Mouse (Mus musculus) embryonic facial prominence, embryonic 10.5 days (tissue): Measurements from ENCODE around the gene Slc22a23. TPM values are rescaled to one million over a fixed set of nuclear protein-coding genes. Genes with fewer than 3 reads are reported as not detected.

ENCODE experiments used
- DNase-seq: peaks from one replicate; pipeline ENCODE4 v3.0.0-alpha.2; 2017; ENCODE audit warnings: low spot score
- H3K27ac ChIP-seq: fragments of 300-500 bp; sonication (generic); replicated peaks from 2 replicates; pipeline ENCODE4 v1.5.1; 2016; ENCODE audit warnings: mild to moderate bottlenecking
- H3K27me3 ChIP-seq: fragments of 300-500 bp; sonication (generic); replicated peaks from 2 replicates; pipeline ENCODE4 v1.6.1; 2016; ENCODE audit warnings: low read depth, mild to moderate bottlenecking; ENCODE audit not compliant: poor library complexity, severe bottlenecking
- H3K36me3 ChIP-seq: fragments of 300-500 bp; sonication (generic); replicated peaks from 2 replicates; pipeline ENCODE4 v1.6.1; 2016; ENCODE audit warnings: mild to moderate bottlenecking, moderate library complexity
- H3K4me1 ChIP-seq: fragments of 300-500 bp; sonication (generic); 2 replicates; pipeline ENCODE4 v1.6.1; 2016
- H3K4me3 ChIP-seq: fragments of 300-500 bp; sonication (generic); 2 replicates; pipeline ENCODE4 v1.5.1; 2016; ENCODE audit warnings: mild to moderate bottlenecking, moderate library complexity
- H3K9me3 ChIP-seq: fragments of 300-500 bp; sonication (generic); 2 replicates; pipeline ENCODE4 v1.6.1; 2016; ENCODE audit warnings: mild to moderate bottlenecking
- WGBS: fragments of 180-500 bp; shearing (Covaris S2); methylation state at CpG from one replicate; pipeline ENCODE4 v1.1.7; 2016; 5-methylcytosine and 5-hydroxymethylcytosine counted together
- polyA plus RNA-seq: library from polyadenylated mRNA; unstranded; fragments of >200 nt; fragmentation: Nextera tagmentation; extraction: Ambion mirVana; gene quantifications from 2 replicates; pipeline ENCODE4 v1.2.1, GENCODE M21; 2016

Gene Slc22a23
- polyA plus RNA-seq, 1 experiment from 2014 or later, result 2.9 TPM

- Histone ChIP-seq H3K27me3 (no peaks in the 10 kb centered on the region), H3K9me3 (no peaks in the 10 kb centered on the region), H3K4me1 (peaks cover 22% of the 10 kb centered on the region), H3K36me3 (no peaks in the 10 kb centered on the region), H3K27ac (no peak overlapping the region), H3K4me3 (no peak overlapping the region)
- 68% methylated on average over 7 of the region's 7 CpGs for WGBS
- no peak for DNase-seq
Observed at GRCm38 (mm10) chr13:34307696-34308603, 37.0 kb downstream of the Slc22a23 start.

- no peaks in the 10 kb centered on the region for H3K27me3 ChIP-seq
- no peak for DNase-seq
Observed at GRCm38 (mm10) chr13:34305964-34306671, 38.9 kb downstream of the Slc22a23 start.

GRCm38 (mm10) chr13:34304896-34305295, 40.1 kb downstream of the Slc22a23 start:
- H3K9me3 ChIP-seq, result no peaks in the 10 kb centered on the region
- DNase-seq, result no peak
- H3K27ac ChIP-seq, result no peak overlapping the region
- no peaks in the 10 kb centered on the region for H3K27me3 ChIP-seq
- no peaks in the 10 kb centered on the region for H3K36me3 ChIP-seq
- no peak overlapping the region for H3K4me3 ChIP-seq
- peaks cover 26% of the 10 kb centered on the region for H3K4me1 ChIP-seq
- 93% methylated on average over 3 of the region's 3 CpGs for WGBS

More at GRCm38 (mm10) chr13:34305964-34306671, 38.9 kb downstream of the Slc22a23 start:
- no peaks in the 10 kb centered on the region for H3K36me3 ChIP-seq
- no peaks in the 10 kb centered on the region for H3K9me3 ChIP-seq
- H3K4me1 ChIP-seq, result peaks cover 29% of the 10 kb centered on the region
- H3K27ac ChIP-seq, result no peak overlapping the region
- 90% methylated on average over 2 of the region's 2 CpGs for WGBS
- H3K4me3 ChIP-seq, result no peak overlapping the region

GRCm38 (mm10) chr13:34303386-34304016, 41.5 kb downstream of the Slc22a23 start:
- Histone ChIP-seq H3K4me3 (no peak overlapping the region), H3K9me3 (no peaks in the 10 kb centered on the region), H3K4me1 (peaks cover 26% of the 10 kb centered on the region), H3K27me3 (no peaks in the 10 kb centered on the region), H3K36me3 (0 out of 2 replicates have a peak, but pooled peaks cover 4% of the 10 kb centered on the region), H3K27ac (no peak overlapping the region)
- DNase-seq, result peak; percentile 18
- WGBS, result 63% methylated on average over 6 of the region's 6 CpGs

- Histone ChIP-seq H3K4me3 (no peak overlapping the region), H3K9me3 (no peaks in the 10 kb centered on the region), H3K27me3 (no peaks in the 10 kb centered on the region), H3K27ac (no peak overlapping the region), H3K4me1 (peaks cover 21% of the 10 kb centered on the region), H3K36me3 (0 out of 2 replicates have a peak, but pooled peaks cover 12% of the 10 kb centered on the region)
- 48% methylated on average over 3 of the region's 3 CpGs for WGBS
- DNase-seq, result no peak
Observed at GRCm38 (mm10) chr13:34301585-34301984, 43.4 kb downstream of the Slc22a23 start.

GRCm38 (mm10) chr13:34299351-34300333, 45.3 kb downstream of the Slc22a23 start:
- 0 out of 2 replicates have a peak, but pooled peaks cover 16% of the 10 kb centered on the region for H3K36me3 ChIP-seq
- no peak overlapping the region for H3K4me3 ChIP-seq

GRCm38 (mm10) chr13:34298674-34299073, 46.3 kb downstream of the Slc22a23 start:
- H3K27me3 ChIP-seq, result no peaks in the 10 kb centered on the region
- 95% methylated on average over 5 of the region's 5 CpGs for WGBS
- no peak for DNase-seq
- H3K4me1 ChIP-seq, result peaks cover 12% of the 10 kb centered on the region
- no peak overlapping the region for H3K27ac ChIP-seq
- H3K9me3 ChIP-seq, result no peaks in the 10 kb centered on the region
- 0 out of 2 replicates have a peak, but pooled peaks cover 16% of the 10 kb centered on the region for H3K36me3 ChIP-seq
- H3K4me3 ChIP-seq, result no peak overlapping the region

More at GRCm38 (mm10) chr13:34299351-34300333, 45.3 kb downstream of the Slc22a23 start:
- Histone ChIP-seq H3K4me1 (peaks cover 18% of the 10 kb centered on the region), H3K9me3 (no peaks in the 10 kb centered on the region), H3K27ac (no peak overlapping the region), H3K27me3 (no peaks in the 10 kb centered on the region)
- 86% methylated on average over 7 of the region's 7 CpGs for WGBS
- no peak for DNase-seq

- H3K36me3 ChIP-seq, result 0 out of 2 replicates have a peak, but pooled peaks cover 16% of the 10 kb centered on the region
- no peak overlapping the region for H3K4me3 ChIP-seq
- 97% methylated on average over 6 of the region's 6 CpGs for WGBS
- no peak overlapping the region for H3K27ac ChIP-seq
- H3K4me1 ChIP-seq, result peaks cover 7% of the 10 kb centered on the region; the same call in 1 of the 2 replicates
- H3K27me3 ChIP-seq, result no peaks in the 10 kb centered on the region
- H3K9me3 ChIP-seq, result no peaks in the 10 kb centered on the region
- DNase-seq, result no peak
Observed at GRCm38 (mm10) chr13:34298061-34298460, 46.9 kb downstream of the Slc22a23 start.

GRCm38 (mm10) chr13:34295787-34296435, 49.1 kb downstream of the Slc22a23 start:
- WGBS, result 93% methylated on average over 12 of the region's 12 CpGs

GRCm38 (mm10) chr13:34294212-34294611, 50.8 kb downstream of the Slc22a23 start:
- no peak overlapping the region for H3K27ac ChIP-seq
- no peaks in the 10 kb centered on the region for H3K9me3 ChIP-seq
- 0 out of 2 replicates have a peak, but pooled peaks cover 16% of the 10 kb centered on the region for H3K36me3 ChIP-seq
- H3K4me3 ChIP-seq, result no peak overlapping the region
- 77% methylated on average over 4 of the region's 4 CpGs for WGBS
- DNase-seq, result no peak
- peaks cover 5% of the 10 kb centered on the region; the same call in 1 of the 2 replicates for H3K4me1 ChIP-seq
- H3K27me3 ChIP-seq, result no peaks in the 10 kb centered on the region

More at GRCm38 (mm10) chr13:34295787-34296435, 49.1 kb downstream of the Slc22a23 start:
- DNase-seq, result no peak
- 0 out of 2 replicates have a peak, but pooled peaks cover 16% of the 10 kb centered on the region for H3K36me3 ChIP-seq
- no peak overlapping the region for H3K27ac ChIP-seq
- H3K4me1 ChIP-seq, result no peaks in the 10 kb centered on the region
- no peak overlapping the region for H3K4me3 ChIP-seq
- H3K27me3 ChIP-seq, result no peaks in the 10 kb centered on the region
- no peaks in the 10 kb centered on the region for H3K9me3 ChIP-seq

GRCm38 (mm10) chr13:34292042-34292441, 52.9 kb downstream of the Slc22a23 start:
- Histone ChIP-seq H3K4me1 (peaks cover 24% of the 10 kb centered on the region), H3K9me3 (no peaks in the 10 kb centered on the region), H3K36me3 (0 out of 2 replicates have a peak, but pooled peaks cover 4% of the 10 kb centered on the region), H3K27ac (no peak overlapping the region), H3K27me3 (no peaks in the 10 kb centered on the region), H3K4me3 (no peak overlapping the region)
- no peak for DNase-seq
- 71% methylated on average over 2 of the region's 2 CpGs for WGBS
